Mouse (Mus musculus): ENCODE measurements around the gene 5730480H06Rik.

The 5730480H06Rik gene

GRCm38 (mm10) chr5:48421957-48422356 is 94.2 kb downstream of the 5730480H06Rik start:
- DNase-seq (ENCODE audit: low spot score) = no peak

GRCm38 (mm10) chr5:48430459-48430858 is 102.7 kb downstream of the 5730480H06Rik start:
- DNase-seq (ENCODE audit: low spot score) = no peak

- no peak for DNase-seq (ENCODE audit: low spot score)
These were observed 121.1 kb downstream of the 5730480H06Rik start for GRCm38 (mm10) chr5:48448888-48449287.

- no peak for DNase-seq (ENCODE audit: low spot score)
These were observed 132.5 kb downstream of the 5730480H06Rik start for GRCm38 (mm10) chr5:48460221-48460620.

Measured in c-Kit-positive CD71-positive TER-119-positive erythroid progenitor cells, embryonic 14.5 days (primary cell).